28 mouse cellular contexts compared by ENCODE assay signal in genomic region chr10:52712166-52712565, GRCm38 (mm10). TPM values are rescaled to one million over a fixed set of nuclear protein-coding genes. Genes with fewer than 3 reads are reported as not detected.
DNase-seq lines count a peak whose midpoint lies in the region; ATAC-seq and TF ChIP-seq lines count a peak whose summit lies in the region.
"Had no signal": no experiment of that assay in that cellular context is flagged by ENCODE, and none has a peak within 500 bp of the region (broad histone marks: within the 10 kb centered on the region; RNA-seq: fewer than 3 reads in every experiment).

No protein-coding gene starts in this region.

- ATAC-seq in frontal cortex, adult (ENCODE audit: low TSS enrichment) = peak; percentile 68
- ATAC-seq: forebrain, embryonic 16.5 days; intestine, postnatal 0 days; midbrain, embryonic 13.5 days; Patski had no signal

- no peak for TF ChIP-seq CTCF in cerebellum, adult 2 months (IDR thresholded peaks at IDR 0.05; ENCODE audit: borderline replicate concordance, insufficient read depth, low read depth, low read length)

- no peak overlapping the region for H3K4me3 ChIP-seq in cerebellum, adult 2 months (replicated peaks; ENCODE audit: insufficient read depth, low read depth, low read length)
- H3K4me3 ChIP-seq: embryonic facial prominence, embryonic 13.5 days; heart, adult 2 months; heart, embryonic 15.5 days; limb, embryonic 10.5 days; liver, embryonic 15.5 days; lung, embryonic 15.5 days; megakaryocyte, embryonic 14.5 days; midbrain, embryonic 13.5 days; neural tube, embryonic 12.5 days had no signal

- no peak overlapping the region for H3K27ac ChIP-seq in cerebellum, adult 2 months (ENCODE audit: insufficient read depth, low read length)
- H3K27ac ChIP-seq: embryonic facial prominence, embryonic 13.5 days; heart, adult 2 months; heart, embryonic 15.5 days; limb, embryonic 10.5 days; liver, embryonic 15.5 days; lung, embryonic 15.5 days; midbrain, embryonic 13.5 days; neural tube, embryonic 12.5 days had no signal

- no peaks in the 10 kb centered on the region for H3K4me1 ChIP-seq in cerebellum, adult 2 months (ENCODE audit: control insufficient read depth, insufficient read depth, low read length)
- H3K4me1 ChIP-seq: embryonic facial prominence, embryonic 13.5 days; heart, embryonic 15.5 days; limb, embryonic 10.5 days; liver, embryonic 15.5 days; lung, embryonic 15.5 days; megakaryocyte, embryonic 14.5 days; midbrain, embryonic 13.5 days; neural tube, embryonic 12.5 days had no signal

- H3K27me3 ChIP-seq in cerebellum, adult 2 months (ENCODE audit: control insufficient read depth, insufficient read depth, low read length) = no peaks in the 10 kb centered on the region
- H3K27me3 ChIP-seq: embryonic facial prominence, embryonic 13.5 days; heart, embryonic 15.5 days; liver, embryonic 15.5 days; lung, embryonic 15.5 days; megakaryocyte, embryonic 14.5 days; midbrain, embryonic 13.5 days; neural tube, embryonic 12.5 days had no signal

- no peak for DNase-seq in frontal cortex, postnatal 10 days (ENCODE audit: low spot score in 2 of 2)
- peak; percentile 15 for DNase-seq in layer of hippocampus, adult 9-11 months
- no peak for DNase-seq in layer of hippocampus, postnatal 25 days (ENCODE audit: extremely low spot score in 1 of 2, low spot score in 1 of 2)
- DNase-seq in right cerebral cortex, postnatal 10 days (ENCODE audit: low spot score in 2 of 2) = peak; percentile 26 to 48
- DNase-seq in right cerebral cortex, postnatal 14 days = no peak
- peak; percentile 62 for DNase-seq in telencephalon, adult 2 months (ENCODE audit: low read depth, low spot score)
- DNase-seq in cerebellum, adult 2 months = no peak
- DNase-seq: cerebellum, adult 11-12 months; cerebellum, postnatal 14 days; gastrocnemius, postnatal 14 days; heart, adult 2 months; heart, postnatal 36 days; kidney, postnatal 25 days; liver; lung, postnatal 36 days; spleen, adult 18-20 months had no signal

- WGBS in cerebellum, adult 2 months = 71% methylated on average over 4 of the region's 4 CpGs

- TF ChIP-seq POLR2A in cerebellum, adult 2 months (IDR thresholded peaks at IDR 0.05; ENCODE audit: borderline replicate concordance, insufficient read depth, low read length) = no peak

RNA-seq across cellular contexts. Expression of gene Slc35f1, which starts 21.8 kb away (rescaled TPM):
- 10 to 100 TPM; 32.6 to 34.5 TPM for total RNA-seq in layer of hippocampus, postnatal 25 days (2021)
- 14.5 and 16.3 TPM in 2 replicates for polyA plus RNA-seq in cerebellum, adult 2 months (2012; rRNA removed)

Comparison
In these comparisons a context has a peak if more than half of its experiments do, and no peak if none do; other contexts are left out.
1. DNase-seq: peak in layer of hippocampus, adult 9-11 months (single experiment), right cerebral cortex, postnatal 10 days (2 of 2) and telencephalon, adult 2 months (single experiment); none in frontal cortex, postnatal 10 days (0 of 2), layer of hippocampus, postnatal 25 days (0 of 2), right cerebral cortex, postnatal 14 days (single experiment) and cerebellum, adult 2 months (0 of 2).